Mouse (Mus musculus): ENCODE results near the gene Cdk14. TPM values are rescaled to one million over a fixed set of nuclear protein-coding genes. Genes with fewer than 3 reads are reported as not detected.

The Cdk14 gene
- polyA plus RNA-seq, 1 experiment from 2014 or later = 23.5 TPM

- H3K27me3 ChIP-seq (ENCODE audit: control insufficient read depth, insufficient read depth, low read length) = no peaks in the 10 kb centered on the region; the same call in 1 of the 2 replicates
- H3K4me1 ChIP-seq (replicated peaks; ENCODE audit: control insufficient read depth, insufficient read depth, low read length) = peaks cover 6% of the 10 kb centered on the region
- H3K9ac ChIP-seq (ENCODE audit: low read length) = no peak overlapping the region
- DNase-seq (ENCODE audit: low spot score) (no peak), ATAC-seq (replicated peaks; ENCODE audit: low FRiP score) (peak; percentile 60)
- H3K27ac ChIP-seq (ENCODE audit: low read depth, low read length) = peak overlapping the region; percentile 51; the same call in 1 of the 2 replicates
- no peak overlapping the region for H3K4me2 ChIP-seq (ENCODE audit: low read depth, low read length, severe bottlenecking)
- H3K36me3 ChIP-seq (ENCODE audit: control insufficient read depth, insufficient read depth, low read length) = no peaks in the 10 kb centered on the region
- no peak overlapping the region for H3K4me3 ChIP-seq (ENCODE audit: low read depth, low read length)
- WGBS = 16% methylated on average over 4 of the region's 4 CpGs
- H3K9me3 ChIP-seq (ENCODE audit: control insufficient read depth, low read length) = no peaks in the 10 kb centered on the region
Observed at GRCm38 (mm10) chr5:4877638-4878037, 542.5 kb downstream of the Cdk14 start.

GRCm38 (mm10) chr5:4877131-4877631 lies 542.9 kb downstream of the Cdk14 start:
- WGBS = 2% methylated on average over 5 of the region's 5 CpGs
- Histone ChIP-seq H3K4me3 (ENCODE audit: low read depth, low read length) (no peak overlapping the region), H3K4me1 (replicated peaks; ENCODE audit: control insufficient read depth, insufficient read depth, low read length) (peaks cover 6% of the 10 kb centered on the region), H3K27me3 (ENCODE audit: control insufficient read depth, insufficient read depth, low read length) (no peaks in the 10 kb centered on the region; the same call in 1 of the 2 replicates), H3K27ac (ENCODE audit: low read depth, low read length) (peak overlapping the region; percentile 51; the same call in 1 of the 2 replicates), H3K36me3 (ENCODE audit: control insufficient read depth, insufficient read depth, low read length) (no peaks in the 10 kb centered on the region), H3K9ac (ENCODE audit: low read length) (no peak overlapping the region), H3K4me2 (ENCODE audit: low read depth, low read length, severe bottlenecking) (no peak overlapping the region), H3K9me3 (ENCODE audit: control insufficient read depth, low read length) (no peaks in the 10 kb centered on the region)
- DNase-seq (ENCODE audit: low spot score) (peak; percentile 60), ATAC-seq (replicated peaks; ENCODE audit: low FRiP score) (peak; percentile 83)

- Histone ChIP-seq H3K36me3 (ENCODE audit: control insufficient read depth, insufficient read depth, low read length) (no peaks in the 10 kb centered on the region), H3K27ac (ENCODE audit: low read depth, low read length) (peak overlapping the region; percentile 51; the same call in 1 of the 2 replicates), H3K4me1 (replicated peaks; ENCODE audit: control insufficient read depth, insufficient read depth, low read length) (peaks cover 6% of the 10 kb centered on the region), H3K9ac (ENCODE audit: low read length) (no peak overlapping the region), H3K27me3 (ENCODE audit: control insufficient read depth, insufficient read depth, low read length) (no peaks in the 10 kb centered on the region; the same call in 1 of the 2 replicates), H3K4me3 (ENCODE audit: low read depth, low read length) (no peak overlapping the region), H3K9me3 (ENCODE audit: control insufficient read depth, low read length) (no peaks in the 10 kb centered on the region), H3K4me2 (ENCODE audit: low read depth, low read length, severe bottlenecking) (no peak overlapping the region)
- DNase-seq (ENCODE audit: low spot score) = peak; percentile 54
- ATAC-seq (replicated peaks; ENCODE audit: low FRiP score) = peak; percentile 44
- 56% methylated on average over 15 of the region's 15 CpGs for WGBS
Observed at GRCm38 (mm10) chr5:4876653-4877091, 543.4 kb downstream of the Cdk14 start.

- DNase-seq (ENCODE audit: low spot score) (no peak), ATAC-seq (replicated peaks; ENCODE audit: low FRiP score) (peak; percentile 29; the same call in 1 of the 2 replicates)
- peaks cover 23% of the 10 kb centered on the region for H3K4me1 ChIP-seq (replicated peaks; ENCODE audit: control insufficient read depth, insufficient read depth, low read length)
- H3K27ac ChIP-seq (ENCODE audit: low read depth, low read length) = peak overlapping the region; percentile 74
- 11% methylated on average over 4 of the region's 4 CpGs for WGBS
- H3K9ac ChIP-seq (ENCODE audit: low read length) = peak overlapping the region; percentile 33
- no peaks in the 10 kb centered on the region for H3K9me3 ChIP-seq (ENCODE audit: control insufficient read depth, low read length)
- H3K36me3 ChIP-seq (ENCODE audit: control insufficient read depth, insufficient read depth, low read length) = no peaks in the 10 kb centered on the region
- no peaks in the 10 kb centered on the region; the same call in 1 of the 2 replicates for H3K27me3 ChIP-seq (ENCODE audit: control insufficient read depth, insufficient read depth, low read length)
- no peak overlapping the region for H3K4me2 ChIP-seq (ENCODE audit: low read depth, low read length, severe bottlenecking)
- no peak overlapping the region for H3K4me3 ChIP-seq (ENCODE audit: low read depth, low read length)
Observed at GRCm38 (mm10) chr5:4870041-4870726, 549.9 kb downstream of the Cdk14 start.

DNA sequence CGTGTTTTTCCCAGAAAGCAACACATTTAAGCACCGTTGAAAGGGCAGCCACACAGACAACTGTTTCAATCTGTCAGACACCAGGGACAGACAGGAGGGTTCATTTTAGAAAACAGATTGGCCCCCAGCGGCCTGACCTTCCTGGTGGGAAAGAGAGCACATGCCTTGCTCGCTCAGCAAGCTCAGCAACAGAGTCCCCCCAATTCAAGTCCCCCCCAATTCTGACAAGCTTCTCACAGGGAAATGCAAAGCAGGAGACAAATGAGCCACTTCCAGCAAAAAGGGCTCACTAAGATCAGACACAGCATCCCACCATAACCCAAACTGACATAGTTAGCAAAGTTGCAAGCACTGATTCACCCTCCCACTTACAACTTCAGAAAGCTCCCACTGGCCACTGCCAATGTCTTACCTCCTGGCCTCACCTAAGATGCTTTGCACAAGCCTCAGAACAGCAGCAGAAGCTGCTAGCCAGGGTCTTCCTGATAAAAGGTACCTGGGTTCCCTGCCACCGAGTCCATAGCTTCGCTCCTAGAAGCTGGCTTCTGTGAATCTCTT lies 551.5 kb downstream of the Cdk14 start:
- H3K27me3 ChIP-seq (ENCODE audit: control insufficient read depth, insufficient read depth, low read length) = no peaks in the 10 kb centered on the region
- H3K36me3 ChIP-seq (ENCODE audit: control insufficient read depth, insufficient read depth, low read length) = no peaks in the 10 kb centered on the region
- no peak overlapping the region for H3K4me3 ChIP-seq (ENCODE audit: low read depth, low read length)
- H3K9me3 ChIP-seq (ENCODE audit: control insufficient read depth, low read length) = no peaks in the 10 kb centered on the region
- DNase-seq (ENCODE audit: low spot score) = peak; percentile 65
- WGBS = 25% methylated on average over 6 of the region's 6 CpGs
- H3K27ac ChIP-seq (ENCODE audit: low read depth, low read length) = peak overlapping the region; percentile 87
- 0 out of 2 replicates have a peak, but pooled peaks have one; percentile 22 for ATAC-seq (replicated peaks; ENCODE audit: low FRiP score)
- H3K4me1 ChIP-seq (replicated peaks; ENCODE audit: control insufficient read depth, insufficient read depth, low read length) = peaks cover 23% of the 10 kb centered on the region
- H3K9ac ChIP-seq (ENCODE audit: low read length) = peak overlapping the region; percentile 24; the same call in 1 of the 2 replicates
- no peak overlapping the region for H3K4me2 ChIP-seq (ENCODE audit: low read depth, low read length, severe bottlenecking)

GRCm38 (mm10) chr5:4867849-4868562 lies 552.1 kb downstream of the Cdk14 start:
- peak; percentile 84 for ATAC-seq (replicated peaks; ENCODE audit: low FRiP score)
- 14% methylated on average over 6 of the region's 6 CpGs for WGBS
- Histone ChIP-seq H3K4me1 (replicated peaks; ENCODE audit: control insufficient read depth, insufficient read depth, low read length) (peaks cover 23% of the 10 kb centered on the region), H3K27ac (ENCODE audit: low read depth, low read length) (peak overlapping the region; percentile 87), H3K9me3 (ENCODE audit: control insufficient read depth, low read length) (no peaks in the 10 kb centered on the region), H3K9ac (ENCODE audit: low read length) (no peak overlapping the region), H3K36me3 (ENCODE audit: control insufficient read depth, insufficient read depth, low read length) (no peaks in the 10 kb centered on the region), H3K4me2 (ENCODE audit: low read depth, low read length, severe bottlenecking) (no peak overlapping the region), H3K27me3 (ENCODE audit: control insufficient read depth, insufficient read depth, low read length) (no peaks in the 10 kb centered on the region), H3K4me3 (ENCODE audit: low read depth, low read length) (no peak overlapping the region)
- no peak for DNase-seq (ENCODE audit: low spot score)

GRCm38 (mm10) chr5:4866945-4867344 lies 553.2 kb downstream of the Cdk14 start:
- Histone ChIP-seq H3K27me3 (ENCODE audit: control insufficient read depth, insufficient read depth, low read length) (no peaks in the 10 kb centered on the region), H3K4me3 (ENCODE audit: low read depth, low read length) (no peak overlapping the region), H3K4me1 (replicated peaks; ENCODE audit: control insufficient read depth, insufficient read depth, low read length) (peaks cover 23% of the 10 kb centered on the region), H3K4me2 (ENCODE audit: low read depth, low read length, severe bottlenecking) (no peak overlapping the region), H3K9ac (ENCODE audit: low read length) (no peak overlapping the region), H3K27ac (ENCODE audit: low read depth, low read length) (peak overlapping the region; percentile 67), H3K36me3 (ENCODE audit: control insufficient read depth, insufficient read depth, low read length) (no peaks in the 10 kb centered on the region), H3K9me3 (ENCODE audit: control insufficient read depth, low read length) (no peaks in the 10 kb centered on the region)
- 53% methylated on average over 8 of the region's 8 CpGs for WGBS
- DNase-seq (ENCODE audit: low spot score) = peak; percentile 54
- no peak for ATAC-seq (replicated peaks; ENCODE audit: low FRiP score)

- no peaks in the 10 kb centered on the region for H3K9me3 ChIP-seq (ENCODE audit: control insufficient read depth, low read length)
- ATAC-seq (replicated peaks; ENCODE audit: low FRiP score) (no peak), DNase-seq (ENCODE audit: low spot score) (no peak)
- H3K36me3 ChIP-seq (ENCODE audit: control insufficient read depth, insufficient read depth, low read length) = no peaks in the 10 kb centered on the region
- H3K4me1 ChIP-seq (replicated peaks; ENCODE audit: control insufficient read depth, insufficient read depth, low read length) = peaks cover 23% of the 10 kb centered on the region
- H3K4me2 ChIP-seq (ENCODE audit: low read depth, low read length, severe bottlenecking) = no peak overlapping the region
- no peaks in the 10 kb centered on the region for H3K27me3 ChIP-seq (ENCODE audit: control insufficient read depth, insufficient read depth, low read length)
- no peak overlapping the region for H3K9ac ChIP-seq (ENCODE audit: low read length)
- WGBS = 45% methylated on average over 1 of the region's 1 CpGs
- no peak overlapping the region for H3K4me3 ChIP-seq (ENCODE audit: low read depth, low read length)
- no peak overlapping the region for H3K27ac ChIP-seq (ENCODE audit: low read depth, low read length)
Observed at GRCm38 (mm10) chr5:4866099-4866498, 554.0 kb downstream of the Cdk14 start.

All from forebrain, embryonic 11.5 days (tissue).